Mouse (Mus musculus) v-Abl transformed pro-B cells (cell line): Measurements from ENCODE around the gene Insig1.

Experiments used
- in situ Hi-C, 2 experiments: fragments of 400-800 bp; cut with MboI; formaldehyde crosslinking; loops; one replicate each; pipeline ENCODE4 v1.15.1; 2025; ENCODE audit not compliant: unreplicated experiment in 2 of 2

Gene Insig1

GRCm38 (mm10) chr5:28110881-28111280 is 39.7 kb downstream of the Insig1 start:
- in situ Hi-C loops, result loop anchor here in 1 of 2 experiments (25.0 kb wide), 1 partner anchor 1176 kb away; no protein-coding TSS in a partner anchor

- in situ Hi-C loops, result loop anchor here in 1 of 2 experiments (25.0 kb wide), 1 partner anchor 1170 kb away; no protein-coding TSS in a partner anchor
Observed at GRCm38 (mm10) chr5:28117251-28117880, 46.2 kb downstream of the Insig1 start.

- in situ Hi-C loops, result loop anchor here in 1 of 2 experiments (25.0 kb wide), 1 partner anchor 1169 kb away; no protein-coding TSS in a partner anchor
Observed at GRCm38 (mm10) chr5:28117882-28118530, 46.8 kb downstream of the Insig1 start.

- in situ Hi-C loops, result loop anchor here in 1 of 2 experiments (25.0 kb wide), 1 partner anchor 1169 kb away; no protein-coding TSS in a partner anchor
Observed at GRCm38 (mm10) chr5:28118531-28118925, 47.4 kb downstream of the Insig1 start.

GRCm38 (mm10) chr5:28119576-28119975 is 48.4 kb downstream of the Insig1 start:
- in situ Hi-C loops, result loop anchor here in 1 of 2 experiments (25.0 kb wide), 1 partner anchor 1168 kb away; no protein-coding TSS in a partner anchor

- in situ Hi-C loops, result loop anchor here (5.0 to 25.0 kb wide), 3 partner anchors 165 to 1165 kb away; no protein-coding TSS in a partner anchor
Observed at GRCm38 (mm10) chr5:28122491-28123454, 51.6 kb downstream of the Insig1 start.

- in situ Hi-C loops, result loop anchor here (5.0 to 25.0 kb wide), 3 partner anchors 164 to 1164 kb away; no protein-coding TSS in a partner anchor
Observed at GRCm38 (mm10) chr5:28123455-28123825, 52.3 kb downstream of the Insig1 start.

- in situ Hi-C loops, result loop anchor here (5.0 to 25.0 kb wide), 3 partner anchors 163 to 1163 kb away; no protein-coding TSS in a partner anchor
Observed at GRCm38 (mm10) chr5:28124321-28125230, 53.4 kb downstream of the Insig1 start.
